Mouse (Mus musculus): ENCODE data around the gene Ralbp1.

The Ralbp1 gene

GRCm38 (mm10) chr17:65902281-65902680 lies 16.7 kb upstream of the Ralbp1 start:
- ATAC-seq (ENCODE audit: insufficient number of reproducible peaks, low FRiP score, low TSS enrichment): no peak

GRCm38 (mm10) chr17:65896016-65896415 lies 10.4 kb upstream of the Ralbp1 start:
- ATAC-seq (ENCODE audit: insufficient number of reproducible peaks, low FRiP score, low TSS enrichment): no peak

- no peak for ATAC-seq (ENCODE audit: insufficient number of reproducible peaks, low FRiP score, low TSS enrichment)
Measured at GRCm38 (mm10) chr17:65889476-65889875, 3.9 kb upstream of the Ralbp1 start.

GRCm38 (mm10) chr17:65886571-65886970 lies 973 bp upstream of the Ralbp1 start:
- no peak for ATAC-seq (ENCODE audit: insufficient number of reproducible peaks, low FRiP score, low TSS enrichment)

- ATAC-seq (ENCODE audit: insufficient number of reproducible peaks, low FRiP score, low TSS enrichment): no peak
Measured at GRCm38 (mm10) chr17:65885398-65885696, 251 bp downstream of the Ralbp1 start.

GRCm38 (mm10) chr17:65884691-65885397 lies 754 bp downstream of the Ralbp1 start:
- peak; percentile 97 for ATAC-seq (ENCODE audit: insufficient number of reproducible peaks, low FRiP score, low TSS enrichment)

- ATAC-seq (ENCODE audit: insufficient number of reproducible peaks, low FRiP score, low TSS enrichment): peak; percentile 5; the same call in 1 of the 2 replicates
Measured at GRCm38 (mm10) chr17:65884061-65884669, 1.4 kb downstream of the Ralbp1 start.

GRCm38 (mm10) chr17:65877026-65877425 lies 8.6 kb downstream of the Ralbp1 start:
- no peak for ATAC-seq (ENCODE audit: insufficient number of reproducible peaks, low FRiP score, low TSS enrichment)

- ATAC-seq (ENCODE audit: insufficient number of reproducible peaks, low FRiP score, low TSS enrichment): no peak
Measured at GRCm38 (mm10) chr17:65873834-65874233, 11.8 kb downstream of the Ralbp1 start.

GRCm38 (mm10) chr17:65873156-65873555 lies 12.4 kb downstream of the Ralbp1 start:
- ATAC-seq (ENCODE audit: insufficient number of reproducible peaks, low FRiP score, low TSS enrichment): no peak

- ATAC-seq (ENCODE audit: insufficient number of reproducible peaks, low FRiP score, low TSS enrichment): peak; percentile 80
Measured at GRCm38 (mm10) chr17:65872652-65873051, 12.9 kb downstream of the Ralbp1 start.

- ATAC-seq (ENCODE audit: insufficient number of reproducible peaks, low FRiP score, low TSS enrichment): no peak
Measured at GRCm38 (mm10) chr17:65872051-65872450, 13.5 kb downstream of the Ralbp1 start.

GRCm38 (mm10) chr17:65871641-65872041 lies 14.0 kb downstream of the Ralbp1 start:
- no peak for ATAC-seq (ENCODE audit: insufficient number of reproducible peaks, low FRiP score, low TSS enrichment)

GRCm38 (mm10) chr17:65870146-65870545 lies 15.5 kb downstream of the Ralbp1 start:
- ATAC-seq (ENCODE audit: insufficient number of reproducible peaks, low FRiP score, low TSS enrichment): no peak

GRCm38 (mm10) chr17:65869720-65870119 lies 15.9 kb downstream of the Ralbp1 start:
- no peak for ATAC-seq (ENCODE audit: insufficient number of reproducible peaks, low FRiP score, low TSS enrichment)

GRCm38 (mm10) chr17:65867996-65868395 lies 17.6 kb downstream of the Ralbp1 start:
- ATAC-seq (ENCODE audit: insufficient number of reproducible peaks, low FRiP score, low TSS enrichment): no peak

- ATAC-seq (ENCODE audit: insufficient number of reproducible peaks, low FRiP score, low TSS enrichment): no peak
Measured at GRCm38 (mm10) chr17:65866201-65866600, 19.4 kb downstream of the Ralbp1 start.

- ATAC-seq (ENCODE audit: insufficient number of reproducible peaks, low FRiP score, low TSS enrichment): no peak
Measured at GRCm38 (mm10) chr17:65865265-65865664, 20.3 kb downstream of the Ralbp1 start.

- ATAC-seq (ENCODE audit: insufficient number of reproducible peaks, low FRiP score, low TSS enrichment): 0 out of 2 replicates have a peak, but pooled peaks have one; percentile 20
Measured at GRCm38 (mm10) chr17:65864742-65865141, 20.9 kb downstream of the Ralbp1 start.

GRCm38 (mm10) chr17:65863830-65864229 lies 21.8 kb downstream of the Ralbp1 start:
- ATAC-seq (ENCODE audit: insufficient number of reproducible peaks, low FRiP score, low TSS enrichment): no peak

GRCm38 (mm10) chr17:65862579-65862978 lies 23.0 kb downstream of the Ralbp1 start:
- no peak for ATAC-seq (ENCODE audit: insufficient number of reproducible peaks, low FRiP score, low TSS enrichment)

- no peak for ATAC-seq (ENCODE audit: insufficient number of reproducible peaks, low FRiP score, low TSS enrichment)
Measured at GRCm38 (mm10) chr17:65857617-65858016, 28.0 kb downstream of the Ralbp1 start.
